Mouse (Mus musculus): Measurements from ENCODE around the gene Sytl1. TPM values are rescaled to one million over a fixed set of nuclear protein-coding genes. Genes with fewer than 3 reads are reported as not detected.

Gene Sytl1
- polyA plus RNA-seq, 1 experiment: not detected

DNA sequence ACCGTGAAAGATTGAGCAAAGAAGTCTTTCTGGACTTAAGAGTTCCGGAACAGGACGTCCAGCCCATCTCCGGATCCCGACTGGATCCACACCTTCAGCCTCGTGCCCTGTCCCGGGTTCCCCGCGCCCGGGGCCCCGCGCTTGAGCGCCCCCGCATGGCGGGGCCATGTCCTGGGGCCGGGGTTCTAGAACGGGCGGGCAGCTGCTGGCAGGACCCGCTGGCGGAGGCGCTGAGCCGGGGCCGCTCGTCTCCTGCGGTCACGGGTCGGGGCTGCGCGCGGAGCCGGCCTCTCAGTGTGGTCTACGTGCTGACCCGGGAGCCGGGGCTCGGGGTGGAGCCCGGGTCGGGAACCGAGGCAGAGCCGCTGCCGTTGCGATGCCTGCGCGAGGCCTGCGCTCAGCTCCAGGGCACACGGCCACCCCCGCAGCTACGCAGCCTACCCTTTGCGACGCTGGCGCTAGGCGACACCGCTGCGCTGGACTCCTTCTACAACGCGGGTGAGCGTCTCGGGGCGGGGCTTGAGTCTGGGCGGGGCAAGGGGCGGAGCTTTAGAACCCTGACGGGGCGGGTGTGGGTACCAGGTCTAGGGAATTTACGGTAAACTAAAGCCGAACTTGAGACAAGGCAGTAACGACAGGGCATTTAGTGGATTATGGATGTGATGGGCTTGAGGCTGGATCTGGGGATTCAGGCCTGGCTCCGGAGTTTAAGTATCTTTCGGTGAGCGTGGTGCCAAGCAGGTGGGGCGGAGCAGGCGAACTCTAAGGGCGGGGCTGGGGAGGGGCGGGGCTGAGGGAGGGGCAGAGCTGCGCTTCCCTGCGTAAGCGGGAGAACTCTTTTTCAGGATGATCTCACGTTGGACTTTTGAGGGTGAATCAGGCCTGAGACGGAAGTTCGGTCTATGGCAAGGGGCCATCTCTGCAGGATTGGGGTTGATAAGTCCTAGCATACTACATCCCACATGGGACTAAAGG, 21.7 kb downstream of the Sytl1 start:
- peak overlapping the region; percentile 57 for H3K27ac ChIP-seq (ENCODE audit: insufficient read depth, low read depth, low read length)
- peak overlapping the region; percentile 82 for H3K4me3 ChIP-seq (ENCODE audit: insufficient read depth, low read length)
- TF ChIP-seq POLR2A (IDR thresholded peaks at IDR 0.05; ENCODE audit: borderline replicate concordance, low read depth, low read length) (no peak), CTCF (IDR thresholded peaks at IDR 0.05; ENCODE audit: low read depth, low read length) (peak; percentile 34)
- peaks cover 20% of the 10 kb centered on the region for H3K4me1 ChIP-seq (ENCODE audit: control insufficient read depth, insufficient read depth, low read length)

DNA sequence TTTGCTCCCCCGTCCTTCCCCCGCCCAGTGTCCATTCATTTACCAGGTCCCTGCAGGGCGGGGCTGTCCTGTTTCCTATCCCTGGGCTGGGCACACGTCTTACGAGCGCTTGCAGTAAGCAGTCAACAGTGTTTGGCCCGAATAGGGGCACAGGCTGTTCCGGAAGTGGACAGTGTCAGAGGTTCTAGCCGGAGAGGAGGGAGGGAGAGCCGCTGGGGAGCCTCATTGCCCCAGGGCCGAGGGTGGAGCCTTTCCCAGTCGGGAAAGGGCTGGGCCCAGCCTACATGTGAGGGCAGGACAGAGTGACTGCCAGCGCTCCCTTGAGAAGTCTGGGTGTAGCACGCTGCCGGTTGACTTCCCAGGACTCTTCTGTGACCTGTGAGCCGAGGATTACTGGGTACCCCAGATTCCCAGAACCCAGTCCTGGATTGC, 22.4 kb downstream of the Sytl1 start, which contains the start of gene Map3k6:
Map3k6 (plus strand) TSS at position 329 of the 432 bp plus-strand sequence.
- TF ChIP-seq CTCF (IDR thresholded peaks at IDR 0.05; ENCODE audit: low read depth, low read length): no peak
- TF ChIP-seq POLR2A (IDR thresholded peaks at IDR 0.05; ENCODE audit: borderline replicate concordance, low read depth, low read length): no peak
- peak within 1 kb of the TSS; percentile 57 for H3K27ac ChIP-seq (ENCODE audit: insufficient read depth, low read depth, low read length)
- H3K4me1 ChIP-seq (ENCODE audit: control insufficient read depth, insufficient read depth, low read length): peaks cover 20% of the 10 kb centered on the region
- H3K4me3 ChIP-seq (ENCODE audit: insufficient read depth, low read length): peak within 1 kb of the TSS; percentile 82

DNA sequence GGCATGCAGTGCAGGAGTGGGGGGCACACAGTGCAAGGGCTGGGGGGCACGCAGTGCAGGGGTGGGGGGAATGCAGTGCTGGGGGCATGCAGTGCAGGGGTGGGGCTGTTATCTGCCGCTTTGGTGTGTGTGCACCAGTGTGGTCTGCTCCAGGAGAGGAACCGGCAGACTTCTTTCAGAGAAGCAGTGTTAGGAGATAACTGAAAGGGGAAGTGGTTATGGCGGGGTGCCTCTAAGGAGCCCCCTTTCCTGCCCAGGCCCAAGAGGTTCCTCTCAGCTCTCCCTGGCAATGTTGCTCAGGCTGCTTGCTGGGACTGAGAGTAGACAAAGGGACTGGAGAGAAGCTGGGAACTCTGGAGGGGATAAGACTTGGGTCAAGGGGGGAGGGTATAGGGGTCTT, 25.0 kb downstream of the Sytl1 start:
- Histone ChIP-seq H3K27ac (ENCODE audit: insufficient read depth, low read depth, low read length) (no peak overlapping the region), H3K4me3 (ENCODE audit: insufficient read depth, low read length) (no peak overlapping the region), H3K4me1 (ENCODE audit: control insufficient read depth, insufficient read depth, low read length) (peaks cover 20% of the 10 kb centered on the region)
- TF ChIP-seq CTCF (IDR thresholded peaks at IDR 0.05; ENCODE audit: low read depth, low read length) (no peak), POLR2A (IDR thresholded peaks at IDR 0.05; ENCODE audit: borderline replicate concordance, low read depth, low read length) (no peak)

DNA sequence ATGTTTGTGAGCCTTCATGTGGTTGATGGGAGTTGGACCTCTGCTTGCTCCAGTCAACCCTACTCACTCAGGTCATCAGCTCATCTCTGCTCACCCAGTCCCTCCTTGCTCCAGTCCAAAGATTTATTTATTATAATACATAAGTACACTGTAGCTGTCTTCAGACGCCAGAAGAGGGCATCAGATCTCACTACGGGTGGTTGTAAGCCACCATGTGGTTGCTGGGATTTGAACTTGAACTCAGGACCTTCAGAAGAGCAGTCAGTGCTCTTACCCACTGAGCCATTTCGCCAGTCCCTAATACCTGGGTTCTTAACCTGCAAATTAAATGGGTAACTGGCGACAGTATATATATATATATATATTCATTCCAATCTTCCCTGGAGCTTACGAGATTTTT, 27.5 kb downstream of the Sytl1 start:
- Histone ChIP-seq H3K4me3 (ENCODE audit: insufficient read depth, low read length) (no peak overlapping the region), H3K27ac (ENCODE audit: insufficient read depth, low read depth, low read length) (no peak overlapping the region), H3K4me1 (ENCODE audit: control insufficient read depth, insufficient read depth, low read length) (peaks cover 15% of the 10 kb centered on the region)
- no peak for TF ChIP-seq CTCF (IDR thresholded peaks at IDR 0.05; ENCODE audit: low read depth, low read length)
- TF ChIP-seq POLR2A (IDR thresholded peaks at IDR 0.05; ENCODE audit: borderline replicate concordance, low read depth, low read length): no peak

DNA sequence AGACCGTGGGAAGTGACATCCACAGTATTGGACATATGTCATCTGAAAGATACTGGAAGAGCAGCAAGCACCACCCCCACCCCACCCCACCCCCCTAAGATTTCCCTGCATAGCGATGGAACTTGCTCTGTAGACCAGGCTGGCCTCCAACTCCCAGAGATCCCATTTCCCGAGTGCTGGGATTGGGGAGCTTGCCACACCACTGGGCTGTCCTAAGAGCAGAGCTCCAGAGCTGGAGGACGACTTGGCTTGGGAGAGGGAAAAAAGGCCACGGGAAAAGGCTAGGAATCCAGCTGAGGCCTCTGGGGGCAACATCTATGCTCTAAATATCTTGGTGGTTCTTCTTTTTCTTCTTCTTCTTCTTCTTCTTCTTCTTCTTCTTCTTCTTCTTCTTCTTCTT, 28.1 kb downstream of the Sytl1 start:
- TF ChIP-seq POLR2A (IDR thresholded peaks at IDR 0.05; ENCODE audit: borderline replicate concordance, low read depth, low read length): no peak
- no peak for TF ChIP-seq CTCF (IDR thresholded peaks at IDR 0.05; ENCODE audit: low read depth, low read length)

DNA sequence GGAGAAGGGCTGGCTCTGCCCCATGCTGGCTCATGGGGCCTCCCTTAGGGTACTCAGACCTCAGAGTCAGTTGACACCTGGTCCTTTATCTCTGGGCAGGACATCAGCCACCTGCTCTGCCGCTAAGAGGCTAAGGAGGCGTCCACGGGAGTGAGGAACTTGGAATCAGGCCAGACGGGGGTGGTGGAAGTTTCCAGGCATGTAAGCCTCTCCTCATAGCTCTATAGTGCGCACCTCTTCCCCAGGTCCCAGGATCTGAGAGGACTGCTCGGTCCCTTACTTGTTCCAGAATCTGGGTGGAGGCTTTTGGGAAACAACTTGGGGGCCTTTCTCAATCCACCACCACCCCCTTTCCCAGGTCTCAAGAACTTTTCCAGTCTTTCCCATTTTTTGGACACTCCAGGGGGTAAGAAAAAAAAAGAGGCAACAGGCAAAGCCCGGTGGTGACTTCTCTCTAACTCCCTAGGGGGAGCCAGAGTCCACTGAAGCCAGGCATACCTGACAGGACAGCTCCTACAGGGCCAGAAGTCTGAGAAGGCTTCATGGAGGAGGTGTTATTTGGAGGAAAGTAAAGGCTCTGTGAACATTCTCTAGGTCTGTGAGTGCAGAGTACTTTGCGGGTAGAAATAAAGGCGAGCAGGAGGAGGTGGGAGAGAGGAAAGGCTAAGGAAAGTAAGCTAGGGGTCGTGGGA, 29.5 kb downstream of the Sytl1 start:
- Histone ChIP-seq H3K4me3 (ENCODE audit: insufficient read depth, low read length) (no peak overlapping the region), H3K27ac (ENCODE audit: insufficient read depth, low read depth, low read length) (no peak overlapping the region), H3K4me1 (ENCODE audit: control insufficient read depth, insufficient read depth, low read length) (peaks cover 9% of the 10 kb centered on the region)
- peak; percentile 80 for TF ChIP-seq CTCF (IDR thresholded peaks at IDR 0.05; ENCODE audit: low read depth, low read length)
- TF ChIP-seq POLR2A (IDR thresholded peaks at IDR 0.05; ENCODE audit: borderline replicate concordance, low read depth, low read length): no peak

More for the DNA sequence above, 28.1 kb downstream of the Sytl1 start:
- Histone ChIP-seq H3K4me3 (ENCODE audit: insufficient read depth, low read length) (no peak overlapping the region), H3K27ac (ENCODE audit: insufficient read depth, low read depth, low read length) (no peak overlapping the region), H3K4me1 (ENCODE audit: control insufficient read depth, insufficient read depth, low read length) (peaks cover 13% of the 10 kb centered on the region)

DNA sequence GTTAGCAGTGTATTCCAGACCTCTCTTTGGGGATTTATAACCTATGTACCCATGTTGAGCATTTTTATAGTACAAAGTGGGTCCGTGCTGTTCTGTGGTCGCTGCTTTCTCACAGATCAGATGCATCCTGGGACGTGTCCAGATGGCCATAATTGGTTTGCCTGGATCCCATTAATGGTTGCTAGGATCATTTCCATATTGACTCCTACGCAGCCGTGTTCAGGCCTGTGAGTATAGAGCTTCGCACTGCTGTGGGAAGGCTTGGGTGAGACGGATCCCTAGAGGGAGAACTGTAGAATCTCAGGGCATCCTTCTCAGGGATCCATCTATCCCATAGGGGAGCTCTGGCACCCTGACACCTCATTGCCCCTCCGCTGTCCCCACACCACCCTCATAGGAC, 33.3 kb downstream of the Sytl1 start:
- TF ChIP-seq CTCF (IDR thresholded peaks at IDR 0.05; ENCODE audit: low read depth, low read length): no peak

DNA sequence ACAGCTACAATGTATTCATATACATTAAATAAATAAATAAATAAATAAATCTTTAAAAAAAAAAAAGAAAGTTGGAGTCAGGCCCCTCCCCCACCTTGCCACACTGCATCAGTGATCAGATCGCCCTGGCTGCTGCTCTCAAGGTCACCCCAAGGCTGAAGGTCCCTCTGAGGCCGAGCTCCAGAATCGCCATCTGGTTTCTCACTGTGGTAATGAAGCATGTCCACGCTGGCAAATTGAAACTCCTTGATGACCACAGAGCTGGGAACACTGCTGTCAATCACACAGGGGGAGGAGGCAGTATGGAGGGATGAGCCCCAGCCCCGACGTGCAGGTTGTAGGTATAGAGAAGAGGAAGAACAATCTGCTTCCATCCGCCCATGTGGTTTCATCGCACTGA, 35.3 kb downstream of the Sytl1 start:
- no peak for TF ChIP-seq CTCF (IDR thresholded peaks at IDR 0.05; ENCODE audit: low read depth, low read length)
- Histone ChIP-seq H3K4me3 (ENCODE audit: insufficient read depth, low read length) (no peak overlapping the region), H3K27ac (ENCODE audit: insufficient read depth, low read depth, low read length) (no peak overlapping the region), H3K4me1 (ENCODE audit: control insufficient read depth, insufficient read depth, low read length) (no peaks in the 10 kb centered on the region)

More for the DNA sequence above, 33.3 kb downstream of the Sytl1 start:
- H3K4me1 ChIP-seq (ENCODE audit: control insufficient read depth, insufficient read depth, low read length): no peaks in the 10 kb centered on the region
- no peak overlapping the region for H3K27ac ChIP-seq (ENCODE audit: insufficient read depth, low read depth, low read length)
- no peak overlapping the region for H3K4me3 ChIP-seq (ENCODE audit: insufficient read depth, low read length)

DNA sequence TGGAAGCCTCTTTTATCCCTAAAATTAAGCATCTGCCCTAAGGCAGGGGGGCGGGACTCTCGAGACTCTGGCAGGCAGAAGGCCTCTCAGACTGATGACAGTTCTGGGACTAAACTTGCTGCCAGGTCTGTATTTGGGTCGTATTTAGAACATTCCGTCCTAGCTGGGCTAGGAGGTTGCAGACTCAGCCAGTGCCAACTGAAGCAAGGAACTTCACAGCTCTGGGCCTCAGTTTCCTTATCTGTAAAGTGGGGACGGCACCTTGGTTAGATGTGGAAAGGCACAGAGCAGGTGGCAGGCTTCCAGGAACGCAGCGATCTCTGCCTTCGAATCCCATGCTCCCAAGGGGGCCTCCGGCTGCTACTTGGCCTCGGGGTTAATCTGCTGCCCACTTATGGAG, 36.8 kb downstream of the Sytl1 start:
- Histone ChIP-seq H3K4me3 (ENCODE audit: insufficient read depth, low read length) (no peak overlapping the region), H3K27ac (ENCODE audit: insufficient read depth, low read depth, low read length) (no peak overlapping the region), H3K4me1 (ENCODE audit: control insufficient read depth, insufficient read depth, low read length) (no peaks in the 10 kb centered on the region)
- TF ChIP-seq POLR2A (IDR thresholded peaks at IDR 0.05; ENCODE audit: borderline replicate concordance, low read depth, low read length) (no peak), CTCF (IDR thresholded peaks at IDR 0.05; ENCODE audit: low read depth, low read length) (no peak)

DNA sequence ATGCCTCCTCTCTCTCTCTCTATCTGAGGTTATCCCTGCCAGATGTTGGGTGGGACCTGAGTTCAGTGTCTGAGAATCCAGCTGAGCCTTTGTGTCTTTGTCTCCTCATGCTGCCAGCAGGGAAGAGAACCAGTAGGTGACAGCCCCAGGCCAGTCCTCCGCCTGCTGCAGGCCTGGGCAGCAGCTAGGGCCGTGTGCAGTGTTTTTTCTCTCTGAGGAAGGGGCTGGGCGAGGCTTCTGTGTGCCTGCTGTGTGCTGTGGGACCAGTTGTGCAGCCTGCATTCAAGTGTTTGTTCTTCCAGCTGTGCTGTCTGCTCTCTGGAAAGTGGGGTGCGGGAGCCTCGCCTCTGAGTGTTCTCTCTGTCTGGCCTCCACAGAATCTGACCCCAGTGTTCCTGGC, 39.0 kb downstream of the Sytl1 start:
- Histone ChIP-seq H3K4me3 (ENCODE audit: insufficient read depth, low read length) (no peak overlapping the region), H3K4me1 (ENCODE audit: control insufficient read depth, insufficient read depth, low read length) (no peaks in the 10 kb centered on the region), H3K27ac (ENCODE audit: insufficient read depth, low read depth, low read length) (no peak overlapping the region)
- TF ChIP-seq CTCF (IDR thresholded peaks at IDR 0.05; ENCODE audit: low read depth, low read length) (no peak), POLR2A (IDR thresholded peaks at IDR 0.05; ENCODE audit: borderline replicate concordance, low read depth, low read length) (no peak)

Data from bone marrow macrophage, adult 2 months (primary cell).